Mouse (Mus musculus) hematopoietic stem cell, adult 5-6 weeks (primary cell): Measurements from ENCODE around the gene Agbl4. TPM values are rescaled to one million over a fixed set of nuclear protein-coding genes. Genes with fewer than 3 reads are reported as not detected.

Source experiments
- ATAC-seq, 2 experiments: fragments of 125-278 bp in 1 of 2; replicated peaks in 1 of 2; 2 replicates each; pipeline ENCODE4 v1.8.0; 2016 to 2017; ENCODE audit warnings: inconsistent platforms in 2 of 2, mild to moderate bottlenecking in 2 of 2, moderate number of reproducible peaks in 2 of 2, low read depth in 1 of 2, moderate TSS enrichment in 1 of 2; ENCODE audit not compliant: low FRiP score in 2 of 2, poor library complexity in 2 of 2, severe bottlenecking in 2 of 2, insufficient read depth in 1 of 2, low TSS enrichment in 1 of 2
- total RNA-seq: library from RNA; stranded (forward); fragments of 172-1452, 232-1000 nt; gene quantifications from 2 replicates; pipeline ENCODE4 v1.2.3, GENCODE M21; 2017

Gene Agbl4
- total RNA-seq, 1 experiment from 2014 or later: not detected

- ATAC-seq: no peak
These were observed 413.5 kb downstream of the Agbl4 start for GRCm38 (mm10) chr4:110810947-110811346.

- no peak for ATAC-seq
These were observed 435.3 kb downstream of the Agbl4 start for GRCm38 (mm10) chr4:110832776-110833175.

GRCm38 (mm10) chr4:110879719-110880443 lies 482.4 kb downstream of the Agbl4 start:
- ATAC-seq: no peak

- no peak for ATAC-seq
These were observed 518.6 kb downstream of the Agbl4 start for GRCm38 (mm10) chr4:110916061-110916460.

- ATAC-seq: no peak
These were observed 519.1 kb downstream of the Agbl4 start for GRCm38 (mm10) chr4:110916565-110916964.

- no peak for ATAC-seq
These were observed 523.6 kb downstream of the Agbl4 start for GRCm38 (mm10) chr4:110921013-110921412.

GRCm38 (mm10) chr4:111001641-111002040 lies 604.2 kb downstream of the Agbl4 start:
- ATAC-seq: no peak

- no peak for ATAC-seq
These were observed 607.4 kb downstream of the Agbl4 start for GRCm38 (mm10) chr4:111004719-111005479.

GRCm38 (mm10) chr4:111019376-111019775 lies 621.9 kb downstream of the Agbl4 start:
- ATAC-seq: no peak

- no peak for ATAC-seq
These were observed 669.9 kb downstream of the Agbl4 start for GRCm38 (mm10) chr4:111067330-111067729.

GRCm38 (mm10) chr4:111073738-111074497 lies 676.5 kb downstream of the Agbl4 start:
- ATAC-seq: no peak

GRCm38 (mm10) chr4:111074701-111075154 lies 677.3 kb downstream of the Agbl4 start:
- ATAC-seq: no peak

- no peak for ATAC-seq
These were observed 680.3 kb downstream of the Agbl4 start for GRCm38 (mm10) chr4:111077810-111078209.

- no peak for ATAC-seq
These were observed 687.9 kb downstream of the Agbl4 start for GRCm38 (mm10) chr4:111085330-111085729.

GRCm38 (mm10) chr4:111136217-111137147 lies 739.0 kb downstream of the Agbl4 start:
- ATAC-seq: no peak

GRCm38 (mm10) chr4:111147748-111148147 lies 750.3 kb downstream of the Agbl4 start:
- no peak for ATAC-seq

- no peak for ATAC-seq
These were observed 758.4 kb downstream of the Agbl4 start for GRCm38 (mm10) chr4:111155859-111156258.
